Mouse (Mus musculus) hindbrain, embryonic 14.5 days (tissue): Measurements from ENCODE around the gene Jag1. TPM values are rescaled to one million over a fixed set of nuclear protein-coding genes. Genes with fewer than 3 reads are reported as not detected.

Experiments used
- ATAC-seq: fragments of 200-750 bp; cut with Nextera tagmentation; 2 replicates; pipeline ENCODE4 v1.8.0; 2017; ENCODE audit warnings: moderate number of reproducible peaks, mild to moderate bottlenecking, moderate TSS enrichment, moderate library complexity; ENCODE audit not compliant: low FRiP score
- DNase-seq: peaks from one replicate; pipeline ENCODE4 v3.0.0-alpha.2; 2015; ENCODE audit warnings: low spot score
- H3K27ac ChIP-seq: fragments of 300-500 bp; sonication (generic); 2 replicates; pipeline ENCODE4 v1.5.1; 2014; ENCODE audit warnings: mild to moderate bottlenecking, moderate library complexity
- H3K27me3 ChIP-seq: fragments of 300-500 bp; sonication (generic); 2 replicates; pipeline ENCODE4 v1.6.1; 2014; ENCODE audit warnings: mild to moderate bottlenecking, low read length, mixed read lengths; ENCODE audit not compliant: control insufficient read depth, insufficient read depth
- H3K36me3 ChIP-seq: fragments of 300-500 bp; sonication (generic); replicated peaks from 2 replicates; pipeline ENCODE4 v1.6.1; 2014; ENCODE audit not compliant: control insufficient read depth, insufficient read depth
- H3K4me1 ChIP-seq: fragments of 300-500 bp; sonication (generic); replicated peaks from 2 replicates; pipeline ENCODE4 v1.6.1; 2014; ENCODE audit warnings: antibody characterized with exemption, low read length, mixed read lengths; ENCODE audit not compliant: control insufficient read depth, insufficient read depth
- H3K4me2 ChIP-seq: fragments of 300-500 bp; sonication (generic); replicated peaks from 2 replicates; pipeline ENCODE4 v1.6.1; 2014; ENCODE audit warnings: mild to moderate bottlenecking, moderate library complexity
- H3K4me3 ChIP-seq: fragments of 300-500 bp; sonication (generic); replicated peaks from 2 replicates; pipeline ENCODE4 v1.5.1; 2014; ENCODE audit warnings: mild to moderate bottlenecking, low read length
- H3K9ac ChIP-seq: fragments of 300-500 bp; sonication (generic); 2 replicates; pipeline ENCODE4 v1.6.1; 2014
- H3K9me3 ChIP-seq: fragments of 300-500 bp; sonication (generic); 2 replicates; pipeline ENCODE4 v1.6.1; 2016; ENCODE audit warnings: low read length; ENCODE audit not compliant: control insufficient read depth
- WGBS: fragments of 180-500 bp; shearing (Covaris S2); extraction: QIAGEN DNeasy Blood & Tissue Kit; methylation state at CpG from one replicate; pipeline ENCODE4 v1.1.7; 2014; 5-methylcytosine and 5-hydroxymethylcytosine counted together
- polyA plus RNA-seq: library from polyadenylated mRNA; unstranded; fragments of >200 nt; fragmentation: Nextera tagmentation; extraction: Ambion mirVana; gene quantifications from 2 replicates; pipeline ENCODE4 v1.2.1, GENCODE M21; 2014

Gene Jag1
- polyA plus RNA-seq, 1 experiment from 2014 or later: 14.7 TPM

DNA sequence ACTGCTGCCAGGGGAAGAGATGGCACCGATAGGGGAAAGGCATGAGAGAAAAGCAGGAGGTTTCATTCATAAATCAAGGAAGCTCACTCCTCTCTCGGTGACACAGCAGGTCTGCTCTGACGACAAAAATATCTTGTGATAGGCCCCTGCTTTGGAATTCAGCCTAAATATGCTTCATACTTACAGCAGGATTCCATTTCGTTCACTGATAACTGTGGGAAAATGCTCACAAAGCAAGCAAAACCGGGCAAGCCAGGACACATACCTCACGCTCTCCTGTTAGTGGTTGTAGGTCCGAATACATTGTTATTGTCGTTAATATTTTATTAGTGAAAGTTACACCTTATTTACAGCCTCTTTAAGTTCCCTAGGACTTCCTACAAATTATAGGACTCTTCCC, 8.5 kb downstream of the Jag1 start:
- Histone ChIP-seq H3K4me2 (no peak overlapping the region), H3K4me1 (peaks cover 36% of the 10 kb centered on the region), H3K4me3 (no peak overlapping the region), H3K27ac (no peak overlapping the region), H3K9me3 (no peaks in the 10 kb centered on the region), H3K36me3 (peaks cover 9% of the 10 kb centered on the region; the same call in 1 of the 2 replicates), H3K27me3 (no peaks in the 10 kb centered on the region), H3K9ac (no peak overlapping the region)
- no peak for DNase-seq
- ATAC-seq: no peak
- 51% methylated on average over 8 of the region's 8 CpGs for WGBS

DNA sequence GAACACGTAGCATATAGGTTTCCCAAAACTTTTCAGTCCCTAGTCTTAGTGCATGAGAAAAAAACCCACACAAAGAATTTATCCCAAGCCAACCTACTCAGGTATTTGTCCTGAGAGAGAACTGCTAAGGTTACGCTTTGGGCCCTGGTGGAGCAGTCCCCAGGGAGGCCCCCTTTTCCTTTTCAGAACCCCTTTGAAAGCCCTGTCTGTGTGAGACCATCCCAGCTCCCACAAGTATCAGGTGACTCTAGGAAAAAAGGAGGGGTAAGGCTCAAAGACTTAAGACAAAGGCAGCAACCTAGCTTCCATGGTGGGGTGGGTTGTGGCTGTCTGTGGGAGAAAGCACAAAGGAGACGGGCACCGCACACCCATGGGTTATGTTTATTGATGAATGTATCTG, 9.2 kb downstream of the Jag1 start:
- Histone ChIP-seq H3K4me1 (peaks cover 31% of the 10 kb centered on the region), H3K9ac (no peak overlapping the region), H3K27ac (no peak overlapping the region), H3K27me3 (no peaks in the 10 kb centered on the region), H3K4me3 (no peak overlapping the region), H3K4me2 (no peak overlapping the region), H3K36me3 (peaks cover 9% of the 10 kb centered on the region; the same call in 1 of the 2 replicates), H3K9me3 (no peaks in the 10 kb centered on the region)
- DNase-seq (no peak), ATAC-seq (no peak)
- WGBS: 40% methylated on average over 4 of the region's 4 CpGs

DNA sequence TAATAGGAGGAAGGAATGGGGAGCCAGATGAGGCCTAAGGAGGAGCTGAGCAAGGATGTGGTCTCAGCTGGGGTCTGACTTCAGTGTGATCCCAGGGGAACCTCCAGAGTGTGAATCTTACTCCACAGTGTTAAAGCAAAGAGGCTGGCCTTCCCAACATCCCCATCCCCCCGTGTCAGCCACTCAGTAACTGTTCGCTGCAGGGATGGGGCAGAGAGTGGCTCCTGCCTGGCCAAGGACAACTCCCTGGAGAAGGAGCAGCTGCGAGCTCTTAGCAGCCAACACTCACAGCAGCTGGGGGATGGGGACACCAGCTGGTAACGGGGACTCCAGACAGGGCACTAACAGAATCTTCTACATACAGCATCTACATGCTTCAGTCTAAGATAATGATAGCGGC, 15.4 kb downstream of the Jag1 start:
- peaks cover 9% of the 10 kb centered on the region; the same call in 1 of the 2 replicates for H3K36me3 ChIP-seq
- H3K27ac ChIP-seq: no peak overlapping the region
- ATAC-seq: peak; percentile 71
- H3K4me2 ChIP-seq: no peak overlapping the region
- no peaks in the 10 kb centered on the region for H3K27me3 ChIP-seq
- no peak overlapping the region for H3K4me3 ChIP-seq
- H3K9ac ChIP-seq: no peak overlapping the region
- WGBS: 18% methylated on average over 5 of the region's 5 CpGs
- no peaks in the 10 kb centered on the region for H3K9me3 ChIP-seq
- DNase-seq: no peak
- H3K4me1 ChIP-seq: peaks cover 31% of the 10 kb centered on the region

DNA sequence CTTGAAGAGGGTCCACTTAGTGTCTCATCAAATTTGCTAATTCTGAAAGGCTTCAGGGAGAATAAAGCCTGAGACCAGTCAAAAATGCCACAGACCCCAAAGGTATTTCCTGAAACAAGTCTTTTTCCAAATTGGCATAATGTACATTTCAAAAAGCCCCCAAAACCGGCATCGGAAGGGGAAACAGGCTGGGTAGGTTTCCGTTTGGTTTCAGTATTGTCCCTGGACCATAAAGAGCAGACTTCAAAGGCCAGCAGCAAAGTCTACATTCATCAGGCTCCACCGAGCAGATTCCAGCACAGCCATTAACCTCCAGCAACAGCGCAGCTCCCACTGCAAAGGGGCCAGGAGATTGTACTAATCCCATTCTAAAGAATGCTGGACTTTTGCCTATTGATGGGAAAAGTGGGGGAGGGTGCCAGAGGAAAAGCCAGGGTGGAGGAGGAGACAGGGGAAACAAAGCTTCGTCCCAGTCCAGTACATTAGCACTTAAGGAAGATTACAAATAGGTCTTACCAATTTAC, 17.2 kb downstream of the Jag1 start:
- peaks cover 4% of the 10 kb centered on the region; the same call in 1 of the 2 replicates for H3K36me3 ChIP-seq
- 11% methylated on average over 6 of the region's 6 CpGs for WGBS

DNA sequence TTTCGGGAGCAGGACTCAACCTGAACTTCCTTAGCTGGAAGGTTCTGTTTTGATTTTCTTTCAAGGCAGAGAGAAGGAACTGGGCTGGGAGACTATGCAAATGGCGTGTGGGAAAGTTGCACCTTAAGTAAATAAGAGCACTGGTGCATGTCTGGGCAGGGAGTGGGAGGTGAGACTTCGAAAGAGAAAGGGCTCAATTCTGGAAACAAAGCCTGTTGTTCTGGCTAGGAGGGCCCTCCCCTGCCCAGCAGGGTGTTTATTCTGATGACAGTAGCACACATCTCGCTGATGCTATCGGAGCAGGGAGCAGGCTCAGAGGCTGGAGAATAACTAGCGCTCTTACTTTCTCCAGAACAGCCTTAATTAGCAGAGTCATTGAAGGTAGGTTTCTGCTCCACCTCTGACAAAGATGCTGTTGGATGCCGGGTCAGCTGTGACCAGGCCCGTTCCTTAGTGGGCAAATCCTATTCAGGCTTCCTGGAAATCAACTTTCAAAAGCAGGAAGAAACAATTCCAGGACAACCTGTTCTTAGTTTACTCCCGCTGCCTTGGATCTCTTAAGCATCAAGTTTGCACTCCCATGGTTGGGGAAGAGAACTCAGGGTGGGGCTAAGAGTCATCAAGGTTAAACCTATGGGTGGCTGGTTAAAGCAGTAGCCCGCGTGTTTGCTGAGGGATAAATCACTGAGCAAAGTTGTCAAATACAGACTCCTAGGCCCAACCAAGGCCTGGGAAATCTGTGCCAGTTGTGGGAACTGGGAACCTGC, 18.0 kb downstream of the Jag1 start:
- no peaks in the 10 kb centered on the region for H3K9me3 ChIP-seq
- H3K4me1 ChIP-seq: peaks cover 31% of the 10 kb centered on the region
- ATAC-seq (no peak), DNase-seq (no peak)
- H3K27me3 ChIP-seq: no peaks in the 10 kb centered on the region
- no peak overlapping the region for H3K9ac ChIP-seq
- no peak overlapping the region for H3K4me2 ChIP-seq
- WGBS: 26% methylated on average over 11 of the region's 11 CpGs
- H3K27ac ChIP-seq: no peak overlapping the region
- 0 out of 2 replicates have a peak, but pooled peaks cover 7% of the 10 kb centered on the region for H3K36me3 ChIP-seq
- no peak overlapping the region for H3K4me3 ChIP-seq

More for the DNA sequence above, 17.2 kb downstream of the Jag1 start:
- no peak overlapping the region for H3K4me2 ChIP-seq
- DNase-seq: no peak
- H3K27me3 ChIP-seq: no peaks in the 10 kb centered on the region
- H3K9me3 ChIP-seq: no peaks in the 10 kb centered on the region
- no peak overlapping the region for H3K4me3 ChIP-seq
- no peak for ATAC-seq
- H3K27ac ChIP-seq: no peak overlapping the region
- no peak overlapping the region for H3K9ac ChIP-seq
- H3K4me1 ChIP-seq: peaks cover 31% of the 10 kb centered on the region

DNA sequence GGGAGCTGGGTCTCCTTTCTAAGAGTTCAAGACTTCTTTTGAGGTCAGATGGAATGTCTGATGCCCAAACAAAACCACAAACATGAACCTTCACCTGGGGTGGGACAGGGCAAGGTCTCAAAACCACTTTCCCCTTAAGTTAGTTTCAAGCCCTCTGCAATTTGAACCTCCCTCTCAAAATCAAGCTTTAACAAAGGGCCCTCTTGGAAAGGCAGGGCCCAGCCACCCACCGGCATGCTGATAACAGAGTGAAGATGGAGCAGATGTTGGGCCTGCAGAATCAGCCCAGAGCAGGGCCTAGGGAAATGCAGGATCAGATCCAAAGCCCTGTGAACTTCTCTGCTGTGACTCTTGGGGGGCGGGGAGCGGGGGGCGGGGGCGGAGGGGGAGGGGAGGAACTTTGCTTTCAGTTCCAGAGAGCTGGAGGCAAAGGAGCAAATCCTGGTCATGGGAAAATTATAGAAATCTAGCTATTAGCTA, 19.4 kb downstream of the Jag1 start:
- Histone ChIP-seq H3K36me3 (0 out of 2 replicates have a peak, but pooled peaks cover 7% of the 10 kb centered on the region), H3K4me2 (no peak overlapping the region), H3K9me3 (no peaks in the 10 kb centered on the region), H3K4me1 (peaks cover 35% of the 10 kb centered on the region), H3K27me3 (no peaks in the 10 kb centered on the region), H3K4me3 (no peak overlapping the region), H3K27ac (no peak overlapping the region), H3K9ac (no peak overlapping the region)
- no peak for ATAC-seq
- no peak for DNase-seq
- WGBS: 25% methylated on average over 5 of the region's 5 CpGs

DNA sequence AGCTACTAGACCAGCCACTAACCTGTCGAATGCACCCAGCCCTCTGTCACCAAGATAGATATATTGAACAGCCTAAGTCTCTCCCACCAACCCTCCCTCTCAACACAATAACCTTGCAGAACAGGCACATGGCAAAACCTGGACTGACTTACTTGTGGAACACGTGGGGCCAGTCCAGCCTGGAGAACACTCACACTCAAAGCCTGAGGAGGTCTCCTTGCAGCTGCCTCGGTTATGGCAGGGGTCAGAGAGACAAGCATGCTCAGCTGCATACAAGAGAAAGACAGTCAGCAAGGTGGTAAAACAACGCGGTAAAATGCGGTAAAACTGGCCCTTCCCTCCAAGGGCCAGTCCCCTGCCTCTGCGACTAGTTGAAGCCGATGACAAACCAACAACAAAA, 22.1 kb downstream of the Jag1 start:
- Histone ChIP-seq H3K9me3 (no peaks in the 10 kb centered on the region), H3K4me3 (no peak overlapping the region), H3K27me3 (no peaks in the 10 kb centered on the region), H3K36me3 (peaks cover 21% of the 10 kb centered on the region), H3K9ac (no peak overlapping the region), H3K27ac (no peak overlapping the region), H3K4me1 (peaks cover 25% of the 10 kb centered on the region), H3K4me2 (no peak overlapping the region)
- ATAC-seq: no peak
- DNase-seq: no peak
- 47% methylated on average over 8 of the region's 8 CpGs for WGBS

DNA sequence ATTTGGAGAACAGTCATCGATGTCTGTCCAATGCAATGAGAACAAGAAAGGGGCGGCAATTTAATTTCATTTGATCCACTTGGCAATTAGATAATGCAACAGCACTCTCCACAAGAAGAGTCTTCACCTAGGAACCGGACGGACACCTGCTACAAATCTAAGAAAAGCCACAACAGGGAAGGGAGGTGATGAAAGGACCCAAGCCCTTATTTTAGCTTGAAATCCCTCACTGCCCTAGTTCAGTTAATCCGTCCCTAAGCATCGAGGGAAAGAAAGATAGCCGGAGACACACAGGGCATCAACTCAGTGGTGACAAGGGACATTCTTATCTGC, 23.2 kb downstream of the Jag1 start:
- DNase-seq (no peak), ATAC-seq (no peak)
- H3K9ac ChIP-seq: no peak overlapping the region
- H3K4me3 ChIP-seq: no peak overlapping the region
- H3K36me3 ChIP-seq: peaks cover 24% of the 10 kb centered on the region
- no peak overlapping the region for H3K4me2 ChIP-seq
- H3K27me3 ChIP-seq: no peaks in the 10 kb centered on the region
- WGBS: 32% methylated on average over 7 of the region's 7 CpGs
- H3K27ac ChIP-seq: peak overlapping the region; percentile 27; the same call in 1 of the 2 replicates
- peaks cover 19% of the 10 kb centered on the region for H3K4me1 ChIP-seq
- no peaks in the 10 kb centered on the region for H3K9me3 ChIP-seq

DNA sequence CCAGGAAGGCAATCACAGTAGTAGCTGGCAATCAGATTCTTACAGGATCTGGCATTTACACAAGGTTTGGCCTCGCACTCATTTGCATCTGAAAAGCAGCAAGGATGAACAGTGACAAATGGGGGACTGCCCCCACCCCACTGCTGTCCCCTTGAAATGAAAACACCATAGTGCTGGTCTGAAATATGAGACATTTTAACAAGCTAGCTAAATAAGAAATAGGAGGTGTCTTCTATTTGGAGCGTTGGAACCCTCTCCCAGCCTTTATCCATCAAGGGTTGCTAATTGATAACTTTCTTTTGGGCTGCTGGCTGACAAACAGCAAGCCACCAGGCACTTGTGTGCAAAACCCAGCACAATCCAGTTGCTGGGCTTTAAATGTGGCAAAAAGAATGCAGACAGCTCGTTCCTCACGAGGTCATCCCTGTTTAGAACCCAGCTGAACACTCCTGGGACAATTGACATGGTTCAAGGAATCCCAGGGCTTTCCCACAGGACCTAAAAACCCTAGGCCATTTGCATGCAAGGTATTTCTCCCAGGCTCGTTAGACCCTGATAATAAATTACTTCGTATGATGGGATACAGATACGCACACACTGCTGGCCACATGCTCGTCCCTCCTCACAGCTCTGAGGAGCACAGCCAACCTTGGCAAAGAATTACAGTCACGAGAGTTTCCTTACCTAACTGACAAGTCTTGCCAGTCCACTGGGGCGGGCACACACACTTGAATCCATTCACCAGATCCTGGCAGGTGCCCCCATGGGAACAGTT, 23.7 kb downstream of the Jag1 start:
- DNase-seq: no peak
- H3K9me3 ChIP-seq: no peaks in the 10 kb centered on the region
- no peak overlapping the region for H3K9ac ChIP-seq
- peaks cover 28% of the 10 kb centered on the region for H3K36me3 ChIP-seq
- ATAC-seq: peak; percentile 58; the same call in 1 of the 2 replicates
- H3K4me1 ChIP-seq: peaks cover 18% of the 10 kb centered on the region
- H3K27ac ChIP-seq: peak overlapping the region; percentile 27; the same call in 1 of the 2 replicates
- H3K4me2 ChIP-seq: no peak overlapping the region
- H3K4me3 ChIP-seq: no peak overlapping the region
- H3K27me3 ChIP-seq: no peaks in the 10 kb centered on the region
- WGBS: 15% methylated on average over 10 of the region's 10 CpGs
